Mouse (Mus musculus): ENCODE data around the gene Ifi27l2b.
A peak's percentile ranks its signal among the peaks of the same experiment; 100 is the strongest.
"Not testable (repeated sequence)": the region's sequence is repeated elsewhere in the genome, so short reads cannot be mapped to it uniquely, and the experiment has no call there.

Gene Ifi27l2b

DNA sequence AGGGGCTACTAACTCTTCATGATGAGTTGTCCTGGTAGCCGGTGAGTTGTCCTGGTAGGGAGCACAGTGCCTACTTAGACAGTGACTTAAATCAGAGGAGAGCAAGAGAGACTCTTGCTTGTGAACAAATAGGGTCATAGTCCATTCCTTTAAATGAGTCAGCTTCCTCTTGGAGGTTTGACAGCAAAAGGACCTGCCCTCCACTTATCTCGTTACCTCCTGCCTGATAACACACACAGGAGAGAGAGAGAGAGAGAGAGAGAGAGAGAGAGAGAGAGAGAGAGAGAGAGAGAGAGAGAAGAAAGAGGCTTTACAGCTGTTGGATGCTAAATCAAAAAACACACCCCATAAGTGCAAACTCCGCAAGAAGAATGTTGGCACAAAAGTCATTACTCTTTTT lies at the start of gene Ifi27l2b:
Ifi27l2b (minus strand) TSS at position 84 of the 400 bp plus-strand sequence.
- DNase-seq (ENCODE audit: low read depth, low spot score) = no peak

GRCm38 (mm10) chr12:103504402-103504801 lies 47.4 kb upstream of the Ifi27l2b start:
- DNase-seq (ENCODE audit: low read depth, low spot score) = no peak

- no peak for DNase-seq (ENCODE audit: low read depth, low spot score)
Observed at GRCm38 (mm10) chr12:103503300-103503699, 46.3 kb upstream of the Ifi27l2b start.

DNA sequence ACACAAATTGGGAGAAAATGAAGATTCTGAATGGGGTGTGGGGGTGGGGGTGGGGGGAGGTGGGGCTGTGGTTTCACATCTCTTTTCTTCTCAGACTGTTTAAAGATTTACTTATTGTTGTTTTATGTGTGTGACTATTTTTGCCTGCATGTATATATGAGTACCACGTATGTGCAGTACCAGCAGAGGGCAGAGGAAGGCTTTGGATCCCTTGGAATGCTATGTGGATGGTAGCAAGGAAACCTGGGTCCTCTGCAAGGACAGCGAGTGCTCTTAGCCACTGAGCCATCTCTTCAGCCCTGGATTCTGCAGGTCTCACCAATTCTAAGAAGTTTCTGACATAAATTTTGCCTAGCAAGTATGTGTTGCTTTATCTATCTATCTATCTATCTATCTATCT lies 42.2 kb upstream of the Ifi27l2b start:
- DNase-seq (ENCODE audit: low read depth, low spot score) = no peak

DNA sequence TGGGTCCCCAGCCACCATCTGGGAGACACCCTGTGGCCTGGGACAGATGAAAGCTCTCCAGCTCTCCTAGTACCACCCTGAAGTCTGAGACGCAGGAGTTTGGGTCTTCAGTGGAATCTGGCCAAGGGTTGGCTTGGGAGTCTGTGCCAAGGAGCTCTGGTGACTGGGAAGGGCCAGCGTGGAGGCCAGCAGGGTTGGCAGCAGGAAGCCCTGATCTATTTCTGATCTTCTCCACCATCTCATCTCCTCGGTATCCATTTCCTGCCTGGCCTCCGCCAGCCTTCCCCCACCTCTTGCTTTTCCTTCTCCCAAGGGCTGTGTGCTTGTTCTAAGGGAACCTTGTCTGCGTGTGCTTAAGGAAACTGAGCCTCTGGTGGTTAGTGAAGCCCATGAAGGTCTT lies 41.7 kb upstream of the Ifi27l2b start:
- no peak for DNase-seq (ENCODE audit: low read depth, low spot score)

- DNase-seq (ENCODE audit: low read depth, low spot score) = peak; percentile 24
Observed at GRCm38 (mm10) chr12:103494486-103494885, 37.5 kb upstream of the Ifi27l2b start.

DNA sequence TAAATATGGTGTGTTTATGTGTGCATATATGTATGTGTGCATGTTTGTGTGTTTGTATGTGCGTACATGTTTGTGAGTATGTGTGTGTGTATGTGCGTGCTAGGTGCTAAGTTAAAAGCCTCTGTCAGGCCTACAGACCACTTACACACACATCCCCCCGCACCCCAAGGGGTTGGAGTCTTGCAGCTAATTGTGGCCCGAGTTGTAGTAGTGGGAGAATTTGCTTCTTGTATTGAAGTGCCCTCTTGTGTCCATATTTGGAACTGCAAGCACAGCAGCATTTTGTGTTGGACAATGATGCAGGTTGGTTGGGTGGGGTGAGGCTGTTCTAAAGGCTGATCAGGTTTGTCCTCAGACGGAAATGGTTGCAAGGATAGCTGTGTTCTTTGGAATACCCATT lies 35.7 kb upstream of the Ifi27l2b start:
- peak; percentile 78 for DNase-seq (ENCODE audit: low read depth, low spot score)

DNA sequence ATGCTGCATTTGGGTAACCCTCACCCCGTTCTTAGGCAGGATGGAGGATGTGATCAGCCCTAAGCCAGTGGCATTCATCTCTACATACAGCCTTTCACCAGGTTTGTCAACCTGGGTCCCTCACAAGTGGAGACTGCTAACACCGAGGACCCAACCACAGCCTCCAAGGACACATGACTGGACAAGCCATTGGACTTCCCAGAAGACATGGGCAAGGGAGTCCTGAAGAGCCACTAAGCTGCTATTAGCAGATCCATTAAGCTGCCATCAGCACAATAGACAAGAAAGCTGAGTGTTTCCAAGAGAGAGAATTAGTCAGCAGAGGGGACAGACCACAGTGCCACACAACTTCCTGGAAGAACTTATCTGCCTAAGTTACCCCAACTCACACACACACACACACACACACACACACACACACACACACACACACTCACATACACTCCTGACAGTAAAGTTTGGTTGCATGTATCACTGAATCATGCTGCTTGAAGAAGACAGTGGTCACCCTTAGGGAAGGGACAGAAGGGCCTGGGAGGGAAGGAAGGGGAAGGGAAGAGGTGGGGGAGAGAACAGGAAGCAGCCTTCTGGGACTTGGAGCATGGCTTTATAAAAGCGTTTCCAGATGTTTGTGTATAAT lies 34.2 kb upstream of the Ifi27l2b start:
- DNase-seq (ENCODE audit: low read depth, low spot score) = peak; percentile 13

DNA sequence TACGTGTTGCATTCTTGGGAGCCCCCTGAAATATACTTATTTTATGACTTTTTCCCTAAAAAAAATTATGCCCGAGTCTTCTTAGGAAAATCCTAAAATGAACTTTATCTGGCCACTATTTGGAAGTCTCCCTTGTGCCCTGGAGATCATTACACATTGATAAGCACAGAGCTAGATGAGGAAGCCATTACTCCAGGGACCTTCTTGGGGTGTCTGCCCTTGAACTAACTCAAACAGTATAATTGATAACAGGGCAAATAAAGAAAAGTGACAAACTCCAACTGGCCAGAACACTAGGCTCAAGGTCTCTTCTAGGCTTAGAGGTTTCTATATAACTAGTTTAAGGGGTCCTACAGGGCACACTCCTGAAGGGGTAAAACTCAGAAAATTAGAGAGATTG lies 30.7 kb upstream of the Ifi27l2b start:
- no peak for DNase-seq (ENCODE audit: low read depth, low spot score)

- no peak for DNase-seq (ENCODE audit: low read depth, low spot score)
Observed at GRCm38 (mm10) chr12:103487276-103487675, 30.3 kb upstream of the Ifi27l2b start.

- no peak for DNase-seq (ENCODE audit: low read depth, low spot score)
Observed at GRCm38 (mm10) chr12:103486726-103487125, 29.7 kb upstream of the Ifi27l2b start.

DNA sequence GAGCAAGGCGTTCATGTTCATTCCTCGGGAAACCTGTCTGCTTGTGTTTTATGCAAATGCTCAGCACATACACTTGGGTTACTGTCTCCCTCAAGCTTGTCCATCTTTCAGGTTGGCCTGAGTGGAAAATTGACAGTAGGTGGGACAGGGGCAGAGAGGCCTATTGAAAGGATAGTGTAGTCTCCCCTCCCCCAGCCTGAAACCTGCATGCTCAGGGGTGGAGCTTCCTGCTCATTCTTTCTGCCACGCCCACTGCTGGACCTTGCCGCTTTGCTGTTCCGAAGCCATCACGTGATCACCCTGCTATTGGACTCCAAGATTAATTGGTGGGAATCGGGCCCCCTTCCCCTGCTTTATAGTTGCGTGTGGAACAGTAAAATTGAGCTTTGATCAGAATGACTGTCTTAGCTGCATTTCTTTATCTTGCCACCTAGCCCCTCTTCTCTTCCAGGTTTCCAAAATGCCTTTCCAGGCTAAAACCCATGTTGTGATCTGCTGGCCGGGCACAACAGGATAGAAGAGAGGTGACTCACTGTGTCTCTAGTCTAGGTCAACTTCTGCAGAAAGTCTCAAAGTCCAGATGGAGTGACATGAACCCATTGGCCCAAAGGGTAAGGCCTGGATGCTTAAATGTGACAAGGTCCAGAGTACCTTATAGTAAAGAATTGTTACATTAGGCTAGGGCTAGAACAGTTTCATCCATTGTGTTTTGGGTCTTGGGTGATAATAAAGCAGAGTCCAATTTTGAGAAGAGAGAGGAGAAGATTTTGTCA lies 27.4 kb upstream of the Ifi27l2b start:
- DNase-seq (ENCODE audit: low read depth, low spot score) = not testable (repeated sequence)

GRCm38 (mm10) chr12:103482781-103483180 lies 25.8 kb upstream of the Ifi27l2b start:
- no peak for DNase-seq (ENCODE audit: low read depth, low spot score)

DNA sequence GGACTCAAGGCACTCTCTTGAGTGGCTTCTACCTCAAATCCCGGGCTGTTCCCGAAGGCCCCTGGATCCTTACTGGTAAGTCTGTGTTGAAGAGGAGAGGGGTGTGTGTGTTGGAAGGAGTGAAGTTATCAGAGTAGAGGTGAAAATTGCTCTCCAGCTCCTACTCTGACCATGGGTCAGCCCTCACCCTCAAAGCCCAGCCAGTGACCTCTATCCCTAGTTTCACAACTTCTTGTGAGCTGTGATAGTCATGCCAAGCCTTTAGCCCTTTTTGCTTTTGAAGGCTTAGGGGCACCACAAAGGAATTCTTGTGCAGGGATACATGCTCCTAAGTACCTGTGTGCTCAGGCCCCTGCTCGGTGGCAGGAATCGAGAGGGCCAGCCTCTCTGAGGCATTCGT lies 24.6 kb upstream of the Ifi27l2b start:
- DNase-seq (ENCODE audit: low read depth, low spot score) = no peak

- DNase-seq (ENCODE audit: low read depth, low spot score) = no peak
Observed at GRCm38 (mm10) chr12:103477461-103478015, 20.5 kb upstream of the Ifi27l2b start.

DNA sequence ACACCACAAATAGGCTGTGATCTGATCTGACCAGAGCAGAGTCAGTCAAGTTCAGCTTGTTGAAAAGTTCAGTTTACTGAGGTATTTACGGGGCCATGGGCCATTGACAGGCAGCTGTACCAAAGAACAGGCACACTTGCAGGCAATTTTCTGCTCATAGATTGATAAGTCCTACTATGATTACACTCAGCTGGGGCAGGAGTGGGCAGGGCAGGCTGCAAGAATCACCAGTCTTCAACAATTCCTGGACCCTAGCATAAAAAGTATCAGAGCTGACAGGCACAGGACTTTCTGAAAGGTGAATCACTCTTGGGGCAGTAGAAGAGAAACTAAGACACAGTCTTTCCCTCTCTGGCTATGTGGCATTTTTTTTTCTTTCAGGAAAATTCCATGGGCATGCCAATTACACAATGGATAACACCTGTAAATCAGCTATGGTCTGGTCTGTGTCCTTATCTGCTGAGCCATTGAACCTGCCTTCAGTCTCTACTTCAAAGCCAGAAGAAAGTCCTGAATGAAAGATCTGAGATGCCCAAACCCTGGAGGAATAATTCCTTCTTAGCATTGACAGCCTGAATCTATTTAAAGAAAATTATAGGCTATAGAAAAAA lies 19.9 kb upstream of the Ifi27l2b start:
- no peak for DNase-seq (ENCODE audit: low read depth, low spot score)

GRCm38 (mm10) chr12:103474481-103474880 lies 17.5 kb upstream of the Ifi27l2b start:
- no peak for DNase-seq (ENCODE audit: low read depth, low spot score)

- not testable (repeated sequence) for DNase-seq (ENCODE audit: low read depth, low spot score)
Observed at GRCm38 (mm10) chr12:103456727-103457126, 296 bp downstream of the Ifi27l2b start.

GRCm38 (mm10) chr12:103453361-103453760 lies 3.7 kb downstream of the Ifi27l2b start:
- no peak for DNase-seq (ENCODE audit: low read depth, low spot score)

GRCm38 (mm10) chr12:103445060-103445459 lies 12.0 kb downstream of the Ifi27l2b start:
- no peak for DNase-seq (ENCODE audit: low read depth, low spot score)

DNA sequence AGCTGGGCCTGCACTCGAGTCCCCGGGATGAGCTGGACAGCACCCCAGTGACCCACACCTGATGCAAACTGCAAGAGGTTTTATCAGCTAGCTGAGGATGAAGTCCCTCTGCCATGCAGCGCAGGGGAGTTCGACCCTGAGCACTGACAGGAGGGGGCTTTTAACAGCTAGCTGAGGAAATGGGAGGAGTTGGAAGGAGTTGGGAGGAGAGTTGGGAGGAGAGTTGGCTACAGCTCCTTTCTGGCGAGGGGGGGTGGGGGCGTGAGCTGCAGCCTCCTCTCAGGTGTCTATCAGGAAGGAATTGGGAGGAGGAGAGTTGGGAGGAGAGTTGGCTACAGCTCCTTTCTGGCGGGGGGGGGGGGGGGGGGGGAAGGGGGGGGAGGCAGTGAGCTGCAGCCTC lies 12.8 kb downstream of the Ifi27l2b start:
- DNase-seq (ENCODE audit: low read depth, low spot score) = not testable (repeated sequence)

DNA sequence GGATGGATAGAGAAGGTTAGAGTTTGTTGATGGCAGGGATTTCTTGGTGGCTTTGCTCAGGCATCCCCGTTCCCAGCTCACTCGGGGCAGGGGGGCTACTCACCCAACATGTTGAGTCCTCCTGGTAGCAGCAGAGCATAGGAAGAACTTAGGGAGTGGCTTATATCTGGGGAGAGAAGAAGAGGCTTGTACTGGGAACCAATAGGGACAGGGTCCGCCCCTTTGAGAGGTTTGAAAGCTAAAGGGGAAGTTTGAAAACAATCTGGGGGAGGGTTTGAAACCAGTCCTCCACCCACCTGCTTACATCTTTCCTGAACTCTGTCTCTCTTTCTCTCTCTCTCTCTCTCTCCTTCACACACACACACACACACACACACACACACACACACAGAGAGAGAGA lies 13.5 kb downstream of the Ifi27l2b start, which contains the start of gene Ifi27l2a:
Ifi27l2a (minus strand) TSS at position 157 of the 400 bp plus-strand sequence.
- no peak for DNase-seq (ENCODE audit: low read depth, low spot score)

Data from forelimb bud, embryonic 11.5 days (tissue).